Comparison of ENCODE assay signal across 22 mouse cellular contexts in the genomic region with DNA sequence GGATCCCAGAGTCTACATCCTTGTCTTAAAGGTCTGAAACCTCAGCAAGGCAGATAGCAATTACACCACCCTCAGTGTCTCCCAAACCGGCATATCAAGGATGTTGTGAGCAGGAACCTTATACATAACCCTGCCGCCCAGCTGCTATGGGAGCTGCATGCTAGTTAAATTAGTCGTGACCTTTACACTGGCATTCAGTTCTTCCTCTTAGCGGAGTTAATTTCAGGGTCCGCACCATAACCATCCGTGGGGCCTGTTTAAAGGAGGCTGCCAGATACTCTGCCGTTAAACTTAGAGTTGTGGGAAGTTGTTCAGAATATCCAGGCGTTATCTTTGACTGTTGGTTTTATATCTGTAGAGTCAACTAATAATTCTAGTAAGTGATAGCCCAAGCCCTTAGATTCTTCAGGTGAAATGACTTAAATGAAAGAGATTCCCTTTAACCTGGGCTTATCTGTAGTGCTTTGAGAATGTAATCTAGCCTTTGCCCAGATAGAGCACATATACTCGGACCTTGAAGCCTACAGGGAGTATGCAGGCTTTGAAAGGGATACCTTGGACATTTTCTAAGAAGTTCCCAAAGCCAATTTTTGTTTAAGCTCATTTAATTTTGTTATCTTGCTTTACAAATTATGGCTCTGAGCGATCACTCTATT.
A peak's percentile ranks its signal among the peaks of the same experiment; 100 is the strongest.
DNase-seq lines count a peak whose midpoint lies in the region; ATAC-seq and TF ChIP-seq lines count a peak whose summit lies in the region.
"Had no signal": no experiment of that assay in that cellular context is flagged by ENCODE, and none has a peak within 500 bp of the region (broad histone marks: within the 10 kb centered on the region; RNA-seq: fewer than 3 reads in every experiment).

No protein-coding gene starts in this region.

- no peaks in the 10 kb centered on the region for H3K27me3 ChIP-seq in intestine, embryonic 15.5 days (replicated peaks)
- no peaks in the 10 kb centered on the region for H3K27me3 ChIP-seq in intestine, embryonic 16.5 days (replicated peaks; ENCODE audit: control insufficient read depth, insufficient read depth, low read length)
- no peaks in the 10 kb centered on the region for H3K27me3 ChIP-seq in small intestine, adult 2 months (ENCODE audit: control insufficient read depth, insufficient read depth, low read length)
- H3K27me3 ChIP-seq: embryonic facial prominence, embryonic 13.5 days; embryonic facial prominence, embryonic 15.5 days; forebrain, embryonic 12.5 days had no signal

- 65% methylated on average over 10 of the region's 10 CpGs for WGBS in intestine, embryonic 15.5 days
- 61% methylated on average over 10 of the region's 10 CpGs for WGBS in intestine, embryonic 16.5 days
- 34% methylated on average over 10 of the region's 10 CpGs for WGBS in small intestine, adult 2 months

- peak; percentile 90 for ATAC-seq in intestine, embryonic 15.5 days
- ATAC-seq in intestine, embryonic 16.5 days = peak; percentile 91
- ATAC-seq: forebrain, embryonic 14.5 days; forebrain, embryonic 16.5 days had no signal

- TF ChIP-seq POLR2A in small intestine, adult 2 months (IDR thresholded peaks at IDR 0.05; ENCODE audit: low read depth, low read length) = no peak

- H3K4me1 ChIP-seq in intestine, embryonic 15.5 days (replicated peaks) = no peaks in the 10 kb centered on the region
- no peaks in the 10 kb centered on the region for H3K4me1 ChIP-seq in intestine, embryonic 16.5 days (ENCODE audit: control insufficient read depth, insufficient read depth, low read length)
- peaks cover 8% of the 10 kb centered on the region; the same call in 1 of the 2 replicates for H3K4me1 ChIP-seq in small intestine, adult 2 months (ENCODE audit: control insufficient read depth, insufficient read depth, insufficient read length, low read length)
- H3K4me1 ChIP-seq: embryonic facial prominence, embryonic 13.5 days; embryonic facial prominence, embryonic 15.5 days; forebrain, embryonic 10.5 days; forebrain, embryonic 12.5 days had no signal

- no peak overlapping the region for H3K27ac ChIP-seq in intestine, embryonic 15.5 days
- H3K27ac ChIP-seq in intestine, embryonic 16.5 days (ENCODE audit: low read length) = no peak overlapping the region; the same call in 1 of the 2 replicates
- peak overlapping the region; percentile 9; the same call in 1 of the 2 replicates for H3K27ac ChIP-seq in small intestine, adult 2 months (ENCODE audit: insufficient read depth, low read depth, low read length)
- H3K27ac ChIP-seq: embryonic facial prominence, embryonic 13.5 days; embryonic facial prominence, embryonic 15.5 days; forebrain, embryonic 10.5 days; forebrain, embryonic 12.5 days had no signal

- H3K9ac ChIP-seq in intestine, embryonic 15.5 days = no peak overlapping the region
- H3K9ac ChIP-seq in intestine, embryonic 16.5 days (ENCODE audit: low read depth, low read length) = no peak overlapping the region
- H3K9ac ChIP-seq: embryonic facial prominence, embryonic 13.5 days; embryonic facial prominence, embryonic 15.5 days; forebrain, embryonic 12.5 days had no signal

- no peak for TF ChIP-seq CTCF in small intestine, adult 2 months (IDR thresholded peaks at IDR 0.05; ENCODE audit: extremely low read depth, insufficient read length, insufficient replicate concordance, low read depth, low read length)

- H3K36me3 ChIP-seq in intestine, embryonic 15.5 days = no peaks in the 10 kb centered on the region
- H3K36me3 ChIP-seq in intestine, embryonic 16.5 days (ENCODE audit: control insufficient read depth, insufficient read depth, low read length) = no peaks in the 10 kb centered on the region
- H3K36me3 ChIP-seq in small intestine, adult 2 months (ENCODE audit: control insufficient read depth, insufficient read depth, low read length) = no peaks in the 10 kb centered on the region
- H3K36me3 ChIP-seq: embryonic facial prominence, embryonic 13.5 days; embryonic facial prominence, embryonic 15.5 days; forebrain, embryonic 10.5 days; forebrain, embryonic 12.5 days had no signal

- intact Hi-C loops in gastrocnemius, postnatal 14 days (cut with DNase I; ENCODE audit: low total_unique reads) = no loop called here

- H3K4me2 ChIP-seq in intestine, embryonic 15.5 days (replicated peaks) = no peak overlapping the region
- H3K4me2 ChIP-seq in intestine, embryonic 16.5 days (ENCODE audit: low read depth, low read length) = no peak overlapping the region
- H3K4me2 ChIP-seq: embryonic facial prominence, embryonic 13.5 days; embryonic facial prominence, embryonic 15.5 days; forebrain, embryonic 12.5 days had no signal

- H3K4me3 ChIP-seq in intestine, embryonic 15.5 days (replicated peaks) = no peak overlapping the region
- H3K4me3 ChIP-seq in intestine, embryonic 16.5 days (ENCODE audit: low read length) = no peak overlapping the region
- H3K4me3 ChIP-seq in small intestine, adult 2 months (ENCODE audit: low read depth, low read length) = no peak overlapping the region
- H3K4me3 ChIP-seq: embryonic facial prominence, embryonic 13.5 days; embryonic facial prominence, embryonic 15.5 days; erythroblast, embryonic 14.5 days; forebrain, embryonic 10.5 days; forebrain, embryonic 12.5 days had no signal

- no peaks in the 10 kb centered on the region for H3K9me3 ChIP-seq in intestine, embryonic 15.5 days
- H3K9me3 ChIP-seq in intestine, embryonic 16.5 days (ENCODE audit: control insufficient read depth, low read length) = no peaks in the 10 kb centered on the region
- H3K9me3 ChIP-seq: embryonic facial prominence, embryonic 13.5 days; embryonic facial prominence, embryonic 15.5 days; forebrain, embryonic 10.5 days; forebrain, embryonic 12.5 days had no signal

- no peak for DNase-seq in gastrocnemius, postnatal 14 days
- DNase-seq in testis, postnatal 14 days (ENCODE audit: low spot score) = no peak
- DNase-seq: adrenal gland, adult 2 months; adrenal gland, postnatal 10 days; adrenal gland, postnatal 25 days; cerebellum, adult 11 months; cerebellum, adult 18-20 months; cerebellum, adult 8-10 months; cerebellum, adult 9-11 months; cerebellum, postnatal 14 days; cerebellum, postnatal 36 days; embryo, embryonic 11 days had no signal
